Mouse (Mus musculus) testis, adult 2 months (tissue): ENCODE data around the gene Hnrnpc.
A peak's percentile ranks its signal among the peaks of the same experiment; 100 is the strongest.

ENCODE experiments used
- CTCF ChIP-seq: fragments of 200-500 bp; IDR thresholded peaks from 2 replicates; pipeline ENCODE4 v1.5.1; 2012; ENCODE audit warnings: low read depth, mild to moderate bottlenecking, inconsistent platforms, low read length, moderate library complexity; ENCODE audit not compliant: control insufficient read depth, insufficient read depth, insufficient replicate concordance
- POLR2A ChIP-seq: fragments of 200-500 bp; IDR thresholded peaks from 2 replicates; pipeline ENCODE4 v1.6.1; 2012; ENCODE audit warnings: low read depth, mild to moderate bottlenecking, inconsistent platforms, low read length, moderate library complexity; ENCODE audit not compliant: control insufficient read depth

DNA sequence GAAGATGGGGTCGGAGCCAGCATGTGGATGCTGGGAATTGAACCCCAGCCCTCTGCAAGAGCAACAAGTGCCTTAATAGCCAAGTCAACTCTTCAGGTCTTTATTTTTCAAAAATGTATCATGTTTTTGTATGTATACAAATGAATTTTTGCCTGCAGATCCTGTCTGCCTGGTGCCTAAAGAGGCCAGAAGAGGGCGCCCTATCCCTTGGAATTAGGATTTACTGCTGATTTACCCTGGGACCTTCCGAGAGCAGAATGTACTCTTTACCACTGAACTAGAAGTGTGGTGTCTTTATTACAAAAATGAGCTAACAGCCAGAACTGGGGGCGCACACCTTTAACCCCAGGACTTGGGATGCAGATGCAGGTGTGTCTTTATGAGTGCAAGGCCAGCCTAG, 20.1 kb upstream of the Hnrnpc start:
- TF ChIP-seq POLR2A (no peak), CTCF (peak; percentile 37; the same call in 1 of the 2 replicates)
